Mouse (Mus musculus): Measurements from ENCODE around the gene Ubash3b. TPM values are rescaled to one million over a fixed set of nuclear protein-coding genes. Genes with fewer than 3 reads are reported as not detected.
A peak's percentile ranks its signal among the peaks of the same experiment; 100 is the strongest.

Ubash3b gene
- total RNA-seq, 2 experiments from 2014 or later, result 0.31 to 0.81 TPM

DNA sequence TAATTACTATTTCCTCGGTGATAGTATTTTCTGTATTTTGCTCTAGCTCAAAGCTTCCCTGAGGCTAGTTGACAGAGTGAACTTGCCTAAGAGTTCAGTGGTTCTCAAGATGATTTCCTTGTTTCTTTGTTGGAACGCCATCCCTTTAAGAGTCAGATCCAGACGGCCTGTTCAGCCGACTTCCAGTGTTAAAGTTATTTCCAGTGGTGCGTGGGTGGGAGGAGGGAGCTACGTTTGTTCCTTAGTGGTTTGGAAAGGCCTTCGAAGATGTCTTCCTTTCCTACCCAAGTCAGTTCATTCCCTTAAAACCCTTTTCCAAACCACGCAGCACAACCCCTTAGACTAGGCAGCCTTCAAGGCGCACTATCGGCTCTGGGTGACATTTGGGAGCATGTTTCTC is 58.9 kb downstream of the Ubash3b start:
- intact Hi-C loops (cut with DNase I), result no loop called here
- peak in 1 of 2 experiments; percentile 24 for DNase-seq

- intact Hi-C loops (cut with DNase I), result no loop called here
- DNase-seq, result no peak
Measured at GRCm38 (mm10) chr9:41099897-41100296, 61.6 kb downstream of the Ubash3b start.

GRCm38 (mm10) chr9:41099067-41099466 is 62.4 kb downstream of the Ubash3b start:
- intact Hi-C loops (cut with DNase I), result no loop called here
- DNase-seq, result no peak

DNA sequence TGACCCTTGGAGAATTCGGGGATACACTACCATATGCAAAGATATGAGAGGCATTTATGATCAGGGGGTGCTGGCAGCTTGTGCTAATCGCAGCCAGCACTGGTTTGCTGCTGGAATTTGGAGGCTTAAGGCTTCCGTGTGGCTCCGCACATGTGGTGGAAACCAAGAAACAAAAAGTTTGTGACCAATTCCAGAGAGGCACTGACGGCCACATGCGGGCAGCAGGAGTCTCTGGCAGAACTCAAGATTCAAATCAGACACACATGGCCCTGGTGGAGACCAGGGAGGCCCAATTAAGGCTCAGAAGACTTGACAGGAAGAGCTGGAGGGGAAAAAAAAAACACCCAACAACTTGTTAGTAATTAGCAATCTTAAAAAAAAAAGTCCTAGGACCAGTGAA is 63.4 kb downstream of the Ubash3b start:
- intact Hi-C loops (cut with DNase I), result no loop called here

DNA sequence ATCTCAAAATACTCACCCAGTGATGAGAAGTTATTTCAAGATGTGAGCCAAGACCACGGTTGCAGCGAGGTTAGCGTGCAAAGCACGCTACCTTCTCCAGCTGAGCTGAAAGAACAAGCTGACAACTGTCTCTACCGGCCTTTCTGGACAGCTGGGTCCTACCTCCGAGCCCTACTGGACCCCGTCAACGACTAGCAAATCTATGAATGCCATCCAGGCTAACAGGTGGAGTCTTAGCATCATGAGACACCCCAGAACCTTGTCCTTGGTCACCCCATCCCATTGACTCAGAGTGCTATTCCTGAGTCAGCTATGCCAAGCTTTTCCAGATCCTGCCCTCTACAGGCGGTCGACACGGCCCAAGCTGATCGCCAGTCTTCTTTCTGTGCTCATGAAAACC is 69.5 kb downstream of the Ubash3b start:
- DNase-seq, result no peak
- intact Hi-C loops (cut with DNase I), result no loop called here

More for the DNA sequence above, 63.4 kb downstream of the Ubash3b start:
- no peak for DNase-seq

- intact Hi-C loops (cut with DNase I), result no loop called here
- DNase-seq, result no peak
Measured at GRCm38 (mm10) chr9:41091187-41091586, 70.3 kb downstream of the Ubash3b start.

GRCm38 (mm10) chr9:41087831-41088383 is 73.6 kb downstream of the Ubash3b start:
- intact Hi-C loops (cut with DNase I), result no loop called here

DNA sequence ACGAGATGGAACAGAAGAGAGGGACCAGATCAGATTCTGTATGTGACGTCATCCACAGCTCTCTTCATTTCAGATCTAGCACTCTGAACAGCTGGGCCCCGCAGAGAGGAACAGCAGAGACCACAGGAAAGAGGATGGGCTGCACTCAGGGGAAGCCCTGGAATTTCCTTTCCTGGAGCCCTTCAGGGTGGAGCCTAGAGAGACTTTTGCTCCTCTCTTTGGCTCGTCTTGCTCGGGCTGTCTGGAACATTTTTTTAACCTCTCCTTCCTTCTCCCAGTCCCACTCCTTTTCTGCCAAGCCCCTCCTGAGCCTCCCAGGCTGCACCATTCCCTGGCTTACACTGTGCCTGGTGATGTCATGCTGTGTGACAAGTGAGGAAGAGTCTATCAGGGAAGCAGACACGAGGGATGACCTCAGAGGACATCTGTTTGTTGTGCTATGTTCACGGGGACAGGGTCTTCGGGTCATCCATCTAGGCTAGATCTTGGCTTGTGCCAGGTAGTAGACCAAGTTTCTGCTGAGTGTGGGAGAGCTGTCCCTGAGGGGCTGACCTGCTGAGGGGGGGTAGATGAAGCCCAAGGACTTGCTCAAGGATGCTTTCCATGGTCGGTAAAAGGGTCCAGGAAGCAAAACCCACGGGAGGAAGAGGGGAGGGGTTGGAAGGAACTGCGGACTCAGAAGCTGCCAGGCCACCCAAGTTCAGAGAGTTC is 77.2 kb downstream of the Ubash3b start:
- intact Hi-C loops (cut with DNase I), result no loop called here
- DNase-seq, result peak in 1 of 2 experiments; percentile 48

More at GRCm38 (mm10) chr9:41087831-41088383, 73.6 kb downstream of the Ubash3b start:
- no peak for DNase-seq

GRCm38 (mm10) chr9:41083386-41084055 is 78.0 kb downstream of the Ubash3b start:
- DNase-seq, result no peak
- intact Hi-C loops (cut with DNase I), result no loop called here

- no peak for DNase-seq
- intact Hi-C loops (cut with DNase I), result no loop called here
Measured at GRCm38 (mm10) chr9:41082891-41083290, 78.6 kb downstream of the Ubash3b start.

DNA sequence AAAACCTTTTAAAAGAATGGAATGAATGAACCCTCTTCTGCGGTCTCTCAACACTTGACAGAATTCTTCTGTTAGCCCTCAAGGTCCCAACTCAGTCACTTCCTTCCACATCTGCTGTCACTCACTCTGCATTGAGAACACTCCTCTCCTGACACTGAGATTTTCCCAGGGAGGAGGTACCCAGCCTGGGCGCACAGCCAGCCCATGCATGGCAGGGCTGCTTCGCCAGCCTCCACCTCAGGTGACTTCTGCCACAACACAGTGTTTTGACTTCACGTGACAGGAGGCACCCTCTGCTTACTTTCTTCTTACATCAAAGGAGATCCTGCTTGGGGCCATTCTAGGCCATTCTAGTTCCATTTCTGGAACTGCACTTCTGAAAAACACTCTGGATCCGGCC is 80.6 kb downstream of the Ubash3b start:
- no peak for DNase-seq
- intact Hi-C loops (cut with DNase I), result no loop called here

DNA sequence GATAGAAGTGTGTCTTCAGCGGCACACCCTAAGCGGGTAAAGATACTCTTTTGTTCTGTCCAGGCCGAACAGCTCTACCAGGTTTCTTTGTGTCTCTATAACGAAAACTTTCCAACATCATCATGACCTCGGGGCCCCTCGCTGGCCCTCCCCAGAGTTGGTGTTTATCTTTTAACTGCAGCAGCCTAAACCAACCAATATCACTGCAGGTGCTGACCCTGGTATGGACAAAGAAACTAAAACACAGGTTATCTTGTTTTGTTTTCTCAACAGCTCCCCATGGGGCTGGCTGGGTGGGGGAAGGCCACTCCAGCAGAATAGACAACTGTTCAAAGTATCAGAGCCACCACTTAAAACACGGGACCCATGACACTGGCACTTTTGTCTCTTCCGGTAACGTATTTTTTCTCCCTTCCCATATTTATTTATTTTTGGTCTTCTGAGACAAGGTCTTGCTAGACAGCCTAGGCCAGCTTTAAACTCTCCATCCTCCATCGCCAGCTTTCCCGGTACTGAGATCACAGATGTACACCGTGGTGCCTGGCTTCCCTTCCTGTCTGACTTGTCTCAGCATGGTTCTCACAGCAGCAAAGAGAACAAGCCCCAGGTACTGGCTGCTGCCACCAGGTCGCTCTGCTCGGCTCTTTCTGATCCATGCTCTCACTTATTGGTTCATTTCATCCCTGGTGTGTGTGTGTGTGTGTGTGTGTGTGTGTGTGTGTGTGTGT is 81.9 kb downstream of the Ubash3b start:
- no peak for DNase-seq
- intact Hi-C loops (cut with DNase I), result no loop called here

DNA sequence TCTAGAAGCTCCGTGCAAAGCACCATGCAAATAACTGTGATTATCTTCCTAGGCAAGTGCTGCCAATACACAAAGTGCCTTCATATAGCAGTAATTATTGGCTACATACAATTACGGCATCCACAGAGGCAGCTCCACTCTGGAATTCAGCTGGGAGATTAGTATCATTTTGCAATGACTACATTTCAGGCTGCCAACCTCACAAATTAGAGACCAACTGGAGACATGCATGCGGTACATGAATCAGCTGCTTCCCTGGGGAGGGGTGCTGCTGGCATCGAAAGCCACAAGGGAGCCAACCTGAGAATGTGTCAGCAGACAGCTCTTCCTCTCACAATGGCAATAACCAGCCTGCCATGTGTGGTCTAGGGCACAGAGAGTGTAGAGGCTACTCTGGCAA is 83.3 kb downstream of the Ubash3b start:
- intact Hi-C loops (cut with DNase I), result no loop called here
- DNase-seq, result no peak

- intact Hi-C loops (cut with DNase I), result no loop called here
- DNase-seq, result no peak
Measured at GRCm38 (mm10) chr9:41076150-41076549, 85.3 kb downstream of the Ubash3b start.

GRCm38 (mm10) chr9:41075528-41075927 is 86.0 kb downstream of the Ubash3b start:
- no peak for DNase-seq
- intact Hi-C loops (cut with DNase I), result no loop called here

- DNase-seq, result no peak
- intact Hi-C loops (cut with DNase I), result no loop called here
Measured at GRCm38 (mm10) chr9:41073196-41074009, 88.1 kb downstream of the Ubash3b start.

- intact Hi-C loops (cut with DNase I), result no loop called here
- no peak for DNase-seq
Measured at GRCm38 (mm10) chr9:41072786-41073185, 88.7 kb downstream of the Ubash3b start.

GRCm38 (mm10) chr9:41071906-41072511 is 89.5 kb downstream of the Ubash3b start:
- no peak for DNase-seq
- intact Hi-C loops (cut with DNase I), result no loop called here

- intact Hi-C loops (cut with DNase I), result no loop called here
- no peak for DNase-seq
Measured at GRCm38 (mm10) chr9:41070761-41071181, 90.7 kb downstream of the Ubash3b start.

DNA sequence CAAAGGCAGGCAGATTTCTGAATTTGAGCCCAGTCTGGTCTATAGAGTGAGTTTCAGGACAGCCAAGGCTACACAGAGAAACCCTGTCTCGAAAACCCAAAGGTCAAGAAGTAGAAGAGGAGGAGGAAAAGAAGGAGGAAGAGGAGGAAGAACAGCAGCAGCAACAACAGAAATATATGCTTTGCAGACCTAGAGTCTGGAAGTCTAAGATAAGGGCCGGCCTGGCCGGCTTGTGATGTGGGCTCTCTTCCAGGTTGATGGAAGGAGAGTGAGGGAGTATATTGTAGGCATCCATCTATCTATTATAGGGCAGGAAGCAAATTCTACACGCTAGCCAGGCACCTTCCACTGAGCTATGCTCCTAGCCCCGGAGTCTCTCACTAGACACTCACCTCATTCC is 92.0 kb downstream of the Ubash3b start:
- intact Hi-C loops (cut with DNase I), result no loop called here
- no peak for DNase-seq

Measured in gastrocnemius, postnatal 36 days (tissue).